Mouse (Mus musculus) testis, adult 2 months (tissue): Measurements from ENCODE around the gene Zfp341.

Experiments
- CTCF ChIP-seq: fragments of 200-500 bp; IDR thresholded peaks from 2 replicates; pipeline ENCODE4 v1.5.1; 2012; ENCODE audit warnings: low read depth, mild to moderate bottlenecking, inconsistent platforms, low read length, moderate library complexity; ENCODE audit not compliant: control insufficient read depth, insufficient read depth, insufficient replicate concordance
- POLR2A ChIP-seq: fragments of 200-500 bp; IDR thresholded peaks from 2 replicates; pipeline ENCODE4 v1.6.1; 2012; ENCODE audit warnings: low read depth, mild to moderate bottlenecking, inconsistent platforms, low read length, moderate library complexity; ENCODE audit not compliant: control insufficient read depth

- TF ChIP-seq POLR2A (no peak), CTCF (no peak)
These were observed 35.4 kb upstream of the Zfp341 start for GRCm38 (mm10) chr2:154577744-154578067.
